Mouse (Mus musculus): ENCODE results near the gene Smad3.
A peak's percentile ranks its signal among the peaks of the same experiment; 100 is the strongest.

DNA sequence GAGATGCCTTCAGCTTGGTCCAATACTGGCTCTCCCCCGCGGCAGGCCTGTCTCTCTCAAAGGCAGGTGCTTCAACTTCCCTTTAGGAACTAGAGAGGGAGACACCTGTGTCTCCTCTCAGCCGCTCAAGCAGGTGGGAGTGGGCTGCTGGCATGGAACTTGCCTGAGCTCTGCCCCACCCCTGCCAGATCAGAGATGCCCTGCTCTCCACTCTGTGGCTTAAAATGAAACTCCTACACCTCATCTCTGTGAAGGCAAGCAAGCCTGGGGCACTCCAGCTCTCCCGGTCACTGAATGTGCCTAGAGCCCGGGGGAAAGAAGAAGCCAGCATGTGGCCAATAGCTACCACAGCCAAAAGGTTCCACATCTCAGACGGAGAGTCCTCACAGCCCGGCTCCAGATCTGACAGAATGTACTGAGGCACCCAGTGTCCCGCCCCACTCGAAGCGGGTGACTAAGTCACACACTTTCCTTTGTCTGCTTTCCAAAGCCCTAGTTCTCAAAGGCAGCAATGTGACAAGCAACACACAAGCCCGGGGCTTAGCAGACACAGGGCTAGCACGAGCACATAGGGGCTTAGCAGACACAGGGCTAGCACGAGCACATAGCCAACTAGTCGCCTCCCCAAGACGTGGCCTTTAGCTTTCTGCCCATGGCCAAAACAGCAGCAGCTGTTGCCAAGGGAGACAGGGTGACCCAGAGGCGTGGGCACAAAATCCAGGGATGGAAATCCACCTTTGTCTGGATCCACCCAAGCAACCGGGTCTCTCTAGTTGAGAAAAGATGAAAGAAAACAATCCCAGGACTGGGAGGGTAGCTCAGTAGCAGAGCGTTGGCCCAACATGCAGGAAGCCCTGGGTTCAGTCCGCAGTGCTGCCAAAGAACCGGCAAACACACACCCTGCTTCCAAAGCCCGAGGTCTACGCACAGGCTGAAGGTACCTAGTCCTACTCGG, 3.0 kb downstream of the Smad3 start:
- TF ChIP-seq EP300 (IDR thresholded peaks at IDR 0.05) (peak; percentile 74), CTCF (IDR thresholded peaks at IDR 0.05) (no peak; the same call in 1 of the 2 replicates)
